Mouse (Mus musculus): ENCODE results near the gene Gpr1. TPM values are rescaled to one million over a fixed set of nuclear protein-coding genes. Genes with fewer than 3 reads are reported as not detected.

The Gpr1 gene
- total RNA-seq (2014; rRNA removed) (1.2 TPM in 1 of 2 replicates, not detected in the other), polyA plus RNA-seq (2015; fragmentation: Nextera tagmentation; extraction: Ambion mirVana) (0.34 and 0.48 TPM in 2 replicates)

DNA sequence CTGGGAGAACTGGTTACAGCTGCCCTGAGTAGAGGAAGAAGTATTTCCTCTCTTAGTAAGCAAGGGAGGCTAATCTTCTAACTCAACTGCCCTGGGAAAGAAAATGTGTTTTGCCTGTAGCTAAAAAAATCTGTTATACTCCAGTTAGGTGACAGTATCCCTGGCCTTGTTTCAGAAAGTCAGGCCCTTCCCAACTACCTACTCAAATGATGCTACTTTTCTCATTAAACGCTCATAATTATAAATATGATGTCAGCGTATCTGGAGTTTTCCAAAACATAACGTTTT lies at the start of gene Gpr1:
TSS of gene Gpr1 (minus strand) at position 273 of the 288 bp plus-strand sequence.
- Histone ChIP-seq H3K36me3 (ENCODE audit: insufficient read depth, low read length) (no peaks in the 10 kb centered on the region), H3K4me2 (ENCODE audit: low read depth, low read length) (peak within 1 kb of the TSS; percentile 38), H3K4me3 (ENCODE audit: low read length) (peak within 1 kb of the TSS; percentile 14; the same call in 1 of the 2 replicates), H3K9ac (replicated peaks; ENCODE audit: low read length) (0 out of 2 replicates have a peak within 1 kb of the TSS, but pooled peaks have one; percentile 17), H3K9me3 (ENCODE audit: low read length) (no peaks in the 10 kb centered on the region), H3K27ac (peak within 1 kb of the TSS; percentile 48), H3K4me1 (ENCODE audit: insufficient read depth, low read length) (no peaks in the 10 kb centered on the region; the same call in 1 of the 2 replicates), H3K27me3 (ENCODE audit: insufficient read depth, low read length) (no peaks in the 10 kb centered on the region)
- WGBS: 43% methylated on average over 3 of the region's 3 CpGs
- ATAC-seq (no peak), DNase-seq (ENCODE audit: low spot score) (no peak)
- TF ChIP-seq CTCF (IDR thresholded peaks at IDR 0.05; ENCODE audit: low read depth): no peak

DNA sequence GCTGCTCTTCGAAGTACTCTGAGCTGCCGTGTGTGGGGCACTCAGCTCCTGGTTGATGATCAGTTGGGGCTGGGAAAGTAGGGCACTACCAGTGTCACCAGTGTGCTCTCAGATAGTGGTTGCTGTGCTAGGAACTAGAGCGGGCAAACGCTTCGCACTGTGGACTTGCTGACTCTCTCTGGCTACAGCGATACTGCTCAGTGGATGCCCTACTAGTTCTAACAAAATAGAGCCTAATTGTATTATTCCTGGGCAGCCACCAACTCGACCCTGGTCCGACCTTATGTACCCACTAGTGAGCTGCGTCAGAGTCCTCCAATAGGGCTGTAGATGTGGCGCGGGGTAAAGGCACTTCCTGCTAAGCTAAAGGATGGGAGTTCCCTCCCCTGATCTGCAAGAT lies 49.3 kb upstream of the Gpr1 start:
- H3K27me3 ChIP-seq (ENCODE audit: insufficient read depth, low read length): peaks cover 37% of the 10 kb centered on the region; the same call in 1 of the 2 replicates
- no peak for TF ChIP-seq CTCF (IDR thresholded peaks at IDR 0.05; ENCODE audit: low read depth)
- no peak overlapping the region for H3K4me2 ChIP-seq (ENCODE audit: low read depth, low read length)
- H3K36me3 ChIP-seq (ENCODE audit: insufficient read depth, low read length): no peaks in the 10 kb centered on the region
- no peak overlapping the region for H3K4me3 ChIP-seq (ENCODE audit: low read length)
- DNase-seq (ENCODE audit: low spot score) (no peak), ATAC-seq (no peak)
- no peaks in the 10 kb centered on the region for H3K4me1 ChIP-seq (ENCODE audit: insufficient read depth, low read length)
- 42% methylated on average over 11 of the region's 11 CpGs for whole genome bisulfite sequencing
- no peaks in the 10 kb centered on the region for H3K9me3 ChIP-seq (ENCODE audit: low read length)
- H3K27ac ChIP-seq: no peak overlapping the region
- no peak overlapping the region for H3K9ac ChIP-seq (replicated peaks; ENCODE audit: low read length)

DNA sequence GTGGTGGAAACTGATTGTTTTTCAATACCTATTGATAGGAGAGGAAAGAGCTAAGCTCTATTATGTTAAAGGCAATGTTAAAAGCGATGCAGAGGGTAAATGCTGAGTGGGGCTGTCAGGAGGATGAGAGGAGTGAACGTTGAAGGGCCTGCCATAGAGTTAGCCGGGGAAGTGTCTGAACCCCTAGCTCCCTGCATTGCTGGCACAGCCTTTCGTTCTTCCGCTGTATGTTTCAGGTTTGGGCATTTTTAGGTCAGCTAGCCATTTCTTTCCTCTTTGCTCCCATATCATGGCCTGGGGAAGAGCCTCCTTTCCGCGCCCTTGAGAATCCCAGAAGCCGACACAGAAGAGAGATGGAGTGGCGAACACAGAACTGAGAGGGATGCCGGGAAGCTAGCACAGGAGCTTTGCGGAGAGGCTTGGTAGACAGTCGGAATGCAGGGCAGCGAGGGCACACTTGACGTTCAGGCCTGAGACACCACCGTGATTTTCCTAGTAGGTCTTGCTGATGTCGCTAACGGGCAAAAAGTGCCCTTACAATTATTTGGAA lies 46.8 kb upstream of the Gpr1 start:
- no peak for ATAC-seq

DNA sequence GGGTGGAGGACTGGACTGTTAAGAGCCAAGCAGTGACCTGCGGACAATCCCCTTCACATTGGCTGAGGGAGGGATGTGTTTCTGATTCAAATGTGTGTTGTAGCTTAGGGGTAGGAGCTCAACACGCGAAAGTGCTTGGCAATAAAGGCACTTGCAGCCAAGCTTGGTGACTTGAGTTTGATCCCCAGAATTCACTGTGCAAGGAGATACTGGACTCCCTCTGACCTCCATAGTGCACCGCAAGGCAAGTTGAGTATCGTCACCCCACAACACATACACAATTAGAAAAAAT lies 46.3 kb upstream of the Gpr1 start:
- Histone ChIP-seq H3K27me3 (ENCODE audit: insufficient read depth, low read length) (peaks cover 52% of the 10 kb centered on the region), H3K27ac (no peak overlapping the region), H3K9me3 (ENCODE audit: low read length) (no peaks in the 10 kb centered on the region), H3K4me1 (ENCODE audit: insufficient read depth, low read length) (no peaks in the 10 kb centered on the region), H3K4me3 (ENCODE audit: low read length) (no peak overlapping the region), H3K9ac (replicated peaks; ENCODE audit: low read length) (no peak overlapping the region), H3K36me3 (ENCODE audit: insufficient read depth, low read length) (no peaks in the 10 kb centered on the region), H3K4me2 (ENCODE audit: low read depth, low read length) (no peak overlapping the region)
- DNase-seq (ENCODE audit: low spot score) (no peak), ATAC-seq (no peak)
- WGBS: 46% methylated on average over 5 of the region's 5 CpGs
- TF ChIP-seq CTCF (IDR thresholded peaks at IDR 0.05; ENCODE audit: low read depth): no peak

More for the DNA sequence above, 46.8 kb upstream of the Gpr1 start:
- Histone ChIP-seq H3K4me2 (ENCODE audit: low read depth, low read length) (no peak overlapping the region), H3K27me3 (ENCODE audit: insufficient read depth, low read length) (peaks cover 52% of the 10 kb centered on the region; the same call in 1 of the 2 replicates), H3K36me3 (ENCODE audit: insufficient read depth, low read length) (no peaks in the 10 kb centered on the region), H3K9ac (replicated peaks; ENCODE audit: low read length) (no peak overlapping the region), H3K27ac (no peak overlapping the region), H3K4me3 (ENCODE audit: low read length) (no peak overlapping the region), H3K4me1 (ENCODE audit: insufficient read depth, low read length) (no peaks in the 10 kb centered on the region), H3K9me3 (ENCODE audit: low read length) (no peaks in the 10 kb centered on the region)
- no peak for TF ChIP-seq CTCF (IDR thresholded peaks at IDR 0.05; ENCODE audit: low read depth)
- WGBS: 48% methylated on average over 17 of the region's 17 CpGs
- DNase-seq (ENCODE audit: low spot score): no peak

DNA sequence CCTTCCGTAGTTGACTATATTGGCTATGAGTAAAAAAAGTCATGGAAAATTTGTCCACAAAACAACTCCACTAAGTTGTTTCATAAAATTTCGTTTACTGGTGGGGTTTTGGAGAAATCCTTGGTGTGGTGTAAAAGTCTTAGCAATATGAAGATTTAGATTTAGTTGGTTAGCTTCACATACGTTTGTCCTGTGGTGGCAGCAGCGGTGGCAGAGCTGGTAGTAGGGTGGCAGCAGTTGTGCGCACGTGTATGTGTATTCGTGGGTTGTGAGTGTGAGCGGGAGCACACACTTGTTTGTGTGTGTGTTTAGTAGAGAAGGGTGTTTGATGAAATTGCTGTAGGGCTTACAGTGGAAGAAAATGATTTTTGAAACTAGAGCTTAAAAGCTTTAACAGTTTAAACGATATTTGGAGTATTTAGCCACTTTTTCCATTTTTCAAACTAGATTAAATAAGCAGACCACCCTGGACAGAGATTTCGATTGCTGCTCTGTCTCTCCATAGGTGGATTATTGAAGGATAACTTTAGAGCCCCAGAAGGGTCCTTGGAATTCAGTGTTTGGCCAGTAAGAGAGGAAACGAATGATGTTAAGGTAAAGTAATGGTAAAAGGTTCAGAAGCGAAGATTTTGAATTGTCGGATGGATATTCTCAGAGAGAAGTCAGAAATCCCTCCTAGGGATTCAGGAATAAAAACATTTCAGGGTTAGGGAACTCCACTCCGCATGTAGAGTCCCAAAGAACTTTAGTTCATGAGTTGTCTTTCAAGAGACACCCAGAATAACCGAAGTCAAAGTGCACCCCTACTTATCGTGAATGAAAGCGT lies 45.8 kb upstream of the Gpr1 start:
- H3K27me3 ChIP-seq (ENCODE audit: insufficient read depth, low read length): peaks cover 53% of the 10 kb centered on the region
- H3K36me3 ChIP-seq (ENCODE audit: insufficient read depth, low read length): no peaks in the 10 kb centered on the region
- H3K9me3 ChIP-seq (ENCODE audit: low read length): no peaks in the 10 kb centered on the region
- no peak overlapping the region for H3K4me2 ChIP-seq (ENCODE audit: low read depth, low read length)
- WGBS: 47% methylated on average over 17 of the region's 17 CpGs
- no peak for ATAC-seq
- no peak overlapping the region for H3K9ac ChIP-seq (replicated peaks; ENCODE audit: low read length)
- DNase-seq (ENCODE audit: low spot score): no peak
- no peak overlapping the region for H3K27ac ChIP-seq
- no peak for TF ChIP-seq CTCF (IDR thresholded peaks at IDR 0.05; ENCODE audit: low read depth)
- peaks cover 4% of the 10 kb centered on the region; the same call in 1 of the 2 replicates for H3K4me1 ChIP-seq (ENCODE audit: insufficient read depth, low read length)
- no peak overlapping the region for H3K4me3 ChIP-seq (ENCODE audit: low read length)

DNA sequence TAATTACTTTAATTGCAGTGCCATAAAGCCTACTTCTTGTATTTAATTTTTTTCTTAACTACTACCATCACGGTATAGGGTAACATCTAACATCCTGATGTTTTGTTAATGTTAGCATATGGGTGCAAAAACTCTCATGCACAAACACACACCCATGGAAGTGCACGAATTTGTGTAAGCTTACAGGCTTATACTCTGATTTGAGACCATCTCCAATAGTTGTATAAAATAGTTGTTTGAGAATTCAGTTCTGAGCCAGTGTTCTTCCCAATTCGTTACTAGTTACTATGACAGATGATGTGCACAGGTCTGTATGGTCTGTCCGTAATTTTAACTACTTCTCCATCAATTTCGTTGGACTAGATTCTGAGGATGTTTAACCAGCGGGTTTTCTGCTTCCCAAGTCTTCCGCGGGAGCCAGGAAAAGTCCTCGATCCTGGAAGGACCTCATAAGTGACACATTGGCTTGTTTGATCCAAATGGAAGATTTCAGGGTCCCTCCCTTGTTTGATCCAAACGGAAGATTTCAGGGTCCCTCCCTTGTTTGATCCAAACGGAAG lies 45.0 kb upstream of the Gpr1 start:
- Histone ChIP-seq H3K4me1 (ENCODE audit: insufficient read depth, low read length) (peaks cover 4% of the 10 kb centered on the region; the same call in 1 of the 2 replicates), H3K27me3 (ENCODE audit: insufficient read depth, low read length) (peaks cover 57% of the 10 kb centered on the region), H3K27ac (no peak overlapping the region), H3K4me2 (ENCODE audit: low read depth, low read length) (no peak overlapping the region), H3K9ac (replicated peaks; ENCODE audit: low read length) (no peak overlapping the region), H3K4me3 (ENCODE audit: low read length) (no peak overlapping the region), H3K36me3 (ENCODE audit: insufficient read depth, low read length) (no peaks in the 10 kb centered on the region), H3K9me3 (ENCODE audit: low read length) (no peaks in the 10 kb centered on the region)
- no peak for TF ChIP-seq CTCF (IDR thresholded peaks at IDR 0.05; ENCODE audit: low read depth)
- ATAC-seq: no peak
- whole genome bisulfite sequencing: 42% methylated on average over 11 of the region's 11 CpGs
- DNase-seq (ENCODE audit: low spot score): no peak

All from hindbrain, postnatal 0 days (tissue).